Mouse (Mus musculus) MEL (cell line): ENCODE measurements at regions not wholly inside any gene's neighbourhood (a gene's known extent, or its start where the extent isn't known, plus 50 kb on each side); places are given as distances from the start of the nearest gene placed in this dataset.

ENCODE experiments used
- DNase-seq: peaks from one replicate; pipeline ENCODE4 v3.0.0; 2011; ENCODE audit warnings: low read depth, low spot score
- H3K27ac ChIP-seq: 2 replicates; pipeline ENCODE4 v1.5.1; 2012; ENCODE audit warnings: low read depth, mild to moderate bottlenecking, control low read depth, low read length, moderate library complexity; ENCODE audit not compliant: control insufficient read depth
- H3K27me3 ChIP-seq, 2 experiments: fragments of 150-350 bp in 1 of 2; sonication (generic) in 1 of 2; 2 replicates each; pipeline ENCODE4 v1.6.1; 2012; ENCODE audit warnings: low read length in 2 of 2, mild to moderate bottlenecking in 2 of 2, improper control_type of control experiment in 1 of 2, moderate library complexity in 1 of 2; ENCODE audit not compliant: insufficient read depth in 2 of 2, control insufficient read depth in 1 of 2
- H3K36me3 ChIP-seq, 2 experiments: 2 replicates each; pipeline ENCODE4 v1.6.1; 2012 to 2014; ENCODE audit warnings: low read length in 2 of 2, improper control_type of control experiment in 1 of 2, inconsistent platforms in 1 of 2, mild to moderate bottlenecking in 1 of 2; ENCODE audit not compliant: insufficient read depth in 2 of 2, control insufficient read depth in 1 of 2
- H3K4me1 ChIP-seq, 2 experiments: fragments of 150-350 bp in 1 of 2; sonication (generic) in 1 of 2; 2 replicates each; pipeline ENCODE4 v1.6.1; 2012; ENCODE audit warnings: low read length in 2 of 2, improper control_type of control experiment in 1 of 2, mild to moderate bottlenecking in 1 of 2; ENCODE audit not compliant: insufficient read depth in 2 of 2, control insufficient read depth in 1 of 2
- H3K4me3 ChIP-seq, 2 experiments: fragments of 150-350 bp in 1 of 2; sonication (generic) in 1 of 2; 2 replicates each; pipeline ENCODE4 v1.5.1; 2012; ENCODE audit warnings: low read depth in 2 of 2, low read length in 2 of 2, mild to moderate bottlenecking in 2 of 2, moderate library complexity in 2 of 2, control low read depth in 1 of 2, improper control_type of control experiment in 1 of 2; ENCODE audit not compliant: control insufficient read depth in 1 of 2, insufficient read depth in 1 of 2
- H3K79me2 ChIP-seq: 2 replicates; pipeline ENCODE4 v1.6.1; 2012; ENCODE audit warnings: mild to moderate bottlenecking, low read length, moderate library complexity; ENCODE audit not compliant: control insufficient read depth, poor library complexity, insufficient read depth
- H3K9ac ChIP-seq: 2 replicates; pipeline ENCODE4 v1.6.1; 2012; ENCODE audit warnings: low read depth, mild to moderate bottlenecking, control low read depth, low read length, moderate library complexity; ENCODE audit not compliant: control insufficient read depth, poor library complexity, severe bottlenecking
- H3K9me3 ChIP-seq: fragments of 150-350 bp; sonication (generic); replicated peaks from 2 replicates; pipeline ENCODE4 v1.6.1; 2012; ENCODE audit warnings: mild to moderate bottlenecking, low read length, improper control_type of control experiment, moderate library complexity; ENCODE audit not compliant: insufficient read depth
- CHD1 ChIP-seq: IDR thresholded peaks from 2 replicates; pipeline ENCODE4 v1.6.1; 2012; ENCODE audit warnings: low read depth, mild to moderate bottlenecking, inconsistent platforms, low read length, improper control_type of control experiment
- CHD2 ChIP-seq: IDR thresholded peaks from 2 replicates; pipeline ENCODE4 v1.6.1; 2011; ENCODE audit warnings: low read length, improper control_type of control experiment
- CTCF ChIP-seq, 3 experiments: IDR thresholded peaks in 2 of 3; conservative IDR thresholded peaks in 1 of 3; 2 replicates each; pipeline ENCODE4 v1.5.1; 2011 to 2012; ENCODE audit warnings: low read length in 3 of 3, low read depth in 2 of 3, mild to moderate bottlenecking in 2 of 3, improper control_type of control experiment in 1 of 3, inconsistent platforms in 1 of 3, mixed read lengths in 1 of 3, moderate library complexity in 1 of 3; ENCODE audit not compliant: control insufficient read depth in 1 of 3, insufficient read depth in 1 of 3, poor library complexity in 1 of 3, severe bottlenecking in 1 of 3
- E2F4 ChIP-seq: IDR thresholded peaks from 2 replicates; pipeline ENCODE4 v1.6.1; 2011; ENCODE audit warnings: low read depth, low read length, improper control_type of control experiment, borderline replicate concordance
- GABPA ChIP-seq: IDR thresholded peaks from 2 replicates; pipeline ENCODE4 v1.6.1; 2012; ENCODE audit warnings: low read depth, mild to moderate bottlenecking, inconsistent platforms, low read length, improper control_type of control experiment, moderate library complexity
- JUND ChIP-seq: IDR thresholded peaks from 2 replicates; pipeline ENCODE4 v1.6.1; 2011; ENCODE audit warnings: low read depth, mild to moderate bottlenecking, improper control_type of control experiment, low read length
- KAT2A ChIP-seq: conservative IDR thresholded peaks from 2 replicates; pipeline ENCODE4 v1.6.1; 2012; ENCODE audit warnings: low read depth, low read length, improper control_type of control experiment, inconsistent platforms
- MXI1 ChIP-seq: IDR thresholded peaks from 2 replicates; pipeline ENCODE4 v1.6.1; 2011; ENCODE audit warnings: mild to moderate bottlenecking, low read depth, low read length, improper control_type of control experiment
- MYB ChIP-seq: IDR thresholded peaks from 2 replicates; pipeline ENCODE4 v1.6.1; 2011; ENCODE audit warnings: mild to moderate bottlenecking, low read depth, low read length, improper control_type of control experiment
- NELFE ChIP-seq: IDR thresholded peaks from 2 replicates; pipeline ENCODE4 v1.6.1; 2011; ENCODE audit warnings: low read depth, low read length, improper control_type of control experiment
- NRF1 ChIP-seq: IDR thresholded peaks from 2 replicates; pipeline ENCODE4 v1.6.1; 2014; ENCODE audit warnings: low read depth, mild to moderate bottlenecking, inconsistent platforms, low read length, improper control_type of control experiment, moderate library complexity; ENCODE audit not compliant: poor library complexity, insufficient read depth, severe bottlenecking
- POLR2A ChIP-seq, 2 experiments: IDR thresholded peaks; 2 replicates each; pipeline ENCODE4 v1.6.1; 2011 to 2012; ENCODE audit warnings: low read length in 2 of 2, mild to moderate bottlenecking in 2 of 2, control low read depth in 1 of 2, improper control_type of control experiment in 1 of 2, low read depth in 1 of 2, moderate library complexity in 1 of 2; ENCODE audit not compliant: control insufficient read depth in 1 of 2, insufficient read depth in 1 of 2, poor library complexity in 1 of 2
- POLR2AphosphoS5 ChIP-seq: IDR thresholded peaks from 2 replicates; pipeline ENCODE4 v1.6.1; 2012; ENCODE audit warnings: low read depth, borderline replicate concordance, mild to moderate bottlenecking, inconsistent platforms, low read length, moderate library complexity, mixed read lengths
- RCOR1 ChIP-seq: IDR thresholded peaks from 2 replicates; pipeline ENCODE4 v1.6.1; 2012; ENCODE audit warnings: low read depth, mild to moderate bottlenecking, inconsistent platforms, low read length, improper control_type of control experiment
- SMC3 ChIP-seq: IDR thresholded peaks from 2 replicates; pipeline ENCODE4 v1.6.1; 2011; ENCODE audit warnings: low read depth, low read length, improper control_type of control experiment
- USF1 ChIP-seq: IDR thresholded peaks from 2 replicates; pipeline ENCODE4 v1.6.1; 2014; ENCODE audit warnings: low read depth, mild to moderate bottlenecking, inconsistent platforms, low read length, improper control_type of control experiment, moderate library complexity
- ZC3H11A ChIP-seq: IDR thresholded peaks from 2 replicates; pipeline ENCODE4 v1.6.1; 2012; ENCODE audit warnings: low read depth, mild to moderate bottlenecking, inconsistent platforms, low read length, improper control_type of control experiment
- ZMIZ1 ChIP-seq: IDR thresholded peaks from 2 replicates; pipeline ENCODE4 v1.6.1; 2012; ENCODE audit warnings: low read depth, mild to moderate bottlenecking, inconsistent platforms, low read length, improper control_type of control experiment, moderate library complexity

- H3K79me2 ChIP-seq, result no peaks in the 10 kb centered on the region
- H3K4me3 ChIP-seq, result no peak overlapping the region
- TF ChIP-seq E2F4 (no peak), JUND (no peak), CHD2 (no peak), ZMIZ1 (no peak), NRF1 (no peak), GABPA (no peak)
- TF ChIP-seq, all 39 proteins: peak for 0
- no peak overlapping the region for H3K27ac ChIP-seq
- H3K9ac ChIP-seq, result no peak overlapping the region
- DNase-seq, result peak; percentile 13
- no peaks in the 10 kb centered on the region for H3K27me3 ChIP-seq
- H3K36me3 ChIP-seq, result no peaks in the 10 kb centered on the region
- H3K9me3 ChIP-seq, result no peaks in the 10 kb centered on the region
- H3K4me1 ChIP-seq, result 0 out of 4 replicates have a peak, but pooled peaks cover 0 to 2% of the 10 kb centered on the region in 2 experiments
Observed at GRCm38 (mm10) chr17:45285621-45286189, 147.8 kb downstream of the Cdc5l start.

- Histone ChIP-seq H3K27me3 (peaks cover 0 to 3% of the 10 kb centered on the region in 2 experiments; a peak in 1 of 4 replicates), H3K4me3 (no peak overlapping the region), H3K4me1 (0 out of 4 replicates have a peak, but pooled peaks cover 0 to 2% of the 10 kb centered on the region in 2 experiments), H3K27ac (no peak overlapping the region), H3K9me3 (no peaks in the 10 kb centered on the region), H3K36me3 (no peaks in the 10 kb centered on the region), H3K79me2 (no peaks in the 10 kb centered on the region), H3K9ac (no peak overlapping the region)
- TF ChIP-seq E2F4 (no peak), POLR2AphosphoS5 (no peak), USF1 (no peak), CHD1 (no peak), POLR2A (IDR thresholded peaks at IDR 0.05; ENCODE audit: control insufficient read depth in 1 of 2, insufficient read depth in 1 of 2, low read depth in 1 of 2, low read length in 2 of 2, poor library complexity in 1 of 2) (no peak), NRF1 (no peak), ZC3H11A (no peak), KAT2A (no peak), RCOR1 (no peak), CHD2 (no peak), GABPA (no peak), MXI1 (no peak), NELFE (no peak), MYB (no peak), CTCF (IDR thresholded peaks at IDR 0.05 in 2 of 3, conservative IDR thresholded peaks at IDR 0.05 in 1 of 3; ENCODE audit: control insufficient read depth in 1 of 3, insufficient read depth in 1 of 3, low read depth in 2 of 3, low read length in 3 of 3, poor library complexity in 1 of 3, severe bottlenecking in 1 of 3) (no peak), SMC3 (no peak)
- DNase-seq, result no peak
Observed at GRCm38 (mm10) chr17:45281554-45281953, 152.0 kb downstream of the Cdc5l start.
